Mouse (Mus musculus): ENCODE results near the gene Sin3b.

Gene Sin3b

GRCm38 (mm10) chr8:72762306-72762705 is 39.2 kb downstream of the Sin3b start:
- no peak for DNase-seq (ENCODE audit: low read depth, low spot score)
- H3K36me3 ChIP-seq (ENCODE audit: control insufficient read depth, insufficient read depth, low read length, poor library complexity, severe bottlenecking) = no peaks in the 10 kb centered on the region
- H3K27me3 ChIP-seq (ENCODE audit: control insufficient read depth, insufficient read depth, low read length, poor library complexity, severe bottlenecking) = no peaks in the 10 kb centered on the region

GRCm38 (mm10) chr8:72765696-72766095 is 42.6 kb downstream of the Sin3b start:
- Histone ChIP-seq H3K27me3 (ENCODE audit: control insufficient read depth, insufficient read depth, low read length, poor library complexity, severe bottlenecking) (no peaks in the 10 kb centered on the region), H3K36me3 (ENCODE audit: control insufficient read depth, insufficient read depth, low read length, poor library complexity, severe bottlenecking) (no peaks in the 10 kb centered on the region)
- DNase-seq (ENCODE audit: low read depth, low spot score) = no peak

DNA sequence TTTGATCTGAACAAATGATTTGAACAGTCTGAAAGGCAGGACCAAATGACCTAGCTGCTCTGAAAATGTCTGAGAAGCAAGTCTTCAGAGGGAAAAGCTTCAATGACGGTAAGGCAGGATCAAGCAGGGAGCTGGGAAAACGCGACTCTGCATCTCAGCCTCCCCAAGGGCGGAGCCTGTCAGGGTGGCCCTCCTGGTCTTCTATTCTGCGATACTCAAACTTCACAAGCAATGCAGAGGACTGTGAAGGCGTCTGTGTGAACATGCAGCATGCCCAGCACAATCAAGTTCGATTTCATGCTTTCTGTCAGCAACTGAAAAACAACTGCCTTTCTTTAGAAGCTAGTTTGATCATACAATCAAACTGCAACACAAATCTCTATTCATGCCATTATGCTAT is 43.7 kb downstream of the Sin3b start:
- no peaks in the 10 kb centered on the region for H3K27me3 ChIP-seq (ENCODE audit: control insufficient read depth, insufficient read depth, low read length, poor library complexity, severe bottlenecking)
- DNase-seq (ENCODE audit: low read depth, low spot score) = no peak
- H3K36me3 ChIP-seq (ENCODE audit: control insufficient read depth, insufficient read depth, low read length, poor library complexity, severe bottlenecking) = no peaks in the 10 kb centered on the region

GRCm38 (mm10) chr8:72777797-72778196 is 54.7 kb downstream of the Sin3b start:
- no peak for DNase-seq (ENCODE audit: low read depth, low spot score)
- Histone ChIP-seq H3K27me3 (ENCODE audit: control insufficient read depth, insufficient read depth, low read length, poor library complexity, severe bottlenecking) (no peaks in the 10 kb centered on the region), H3K36me3 (ENCODE audit: control insufficient read depth, insufficient read depth, low read length, poor library complexity, severe bottlenecking) (no peaks in the 10 kb centered on the region)

DNA sequence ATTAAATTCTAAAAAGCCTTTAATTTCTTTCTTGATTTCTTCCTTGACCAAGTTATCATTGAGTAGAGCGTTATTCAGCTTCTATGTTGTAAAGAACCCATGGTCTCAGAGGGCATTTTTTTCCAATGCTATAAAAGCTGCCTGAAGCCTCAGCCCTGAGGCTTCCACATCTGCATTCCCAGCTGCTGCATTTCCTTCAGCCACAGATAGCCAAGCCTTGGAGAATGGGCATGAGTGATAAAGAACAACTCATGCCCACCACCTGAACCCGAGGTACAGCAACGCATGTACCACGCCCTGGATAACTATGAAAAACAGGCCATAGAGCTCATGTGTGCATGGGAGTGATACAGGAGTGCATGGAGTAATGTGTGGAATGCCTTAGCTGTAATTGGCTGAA is 57.6 kb downstream of the Sin3b start:
- H3K36me3 ChIP-seq (ENCODE audit: control insufficient read depth, insufficient read depth, low read length, poor library complexity, severe bottlenecking) = no peaks in the 10 kb centered on the region
- no peaks in the 10 kb centered on the region for H3K27me3 ChIP-seq (ENCODE audit: control insufficient read depth, insufficient read depth, low read length, poor library complexity, severe bottlenecking)
- no peak for DNase-seq (ENCODE audit: low read depth, low spot score)

DNA sequence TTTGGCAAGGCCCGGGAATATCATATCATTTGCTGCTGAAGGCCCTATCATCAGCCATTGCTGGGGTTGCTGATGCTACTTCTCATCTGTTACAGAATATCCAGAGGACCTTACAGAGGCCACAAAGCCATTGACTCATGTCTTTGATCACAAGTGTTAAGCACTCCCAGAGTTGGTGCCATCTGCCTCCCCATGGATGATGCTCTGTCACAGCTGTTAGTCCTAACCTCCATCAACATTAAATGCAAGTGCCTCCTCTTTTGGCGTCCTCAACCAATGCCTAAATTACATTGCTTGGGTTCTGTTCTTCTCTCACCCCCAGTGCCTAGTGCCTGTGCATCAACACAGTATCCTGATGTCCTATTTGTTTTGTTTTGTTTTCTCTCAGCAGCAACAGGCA is 78.5 kb downstream of the Sin3b start:
- H3K36me3 ChIP-seq (ENCODE audit: control insufficient read depth, insufficient read depth, low read length, poor library complexity, severe bottlenecking) = no peaks in the 10 kb centered on the region
- no peak for DNase-seq (ENCODE audit: low read depth, low spot score)
- no peaks in the 10 kb centered on the region for H3K27me3 ChIP-seq (ENCODE audit: control insufficient read depth, insufficient read depth, low read length, poor library complexity, severe bottlenecking)

All from splenic B cell, adult 2 months (primary cell).